Mouse (Mus musculus) liver, embryonic 11.5 days (tissue): ENCODE data around the gene Fam168a. TPM values are rescaled to one million over a fixed set of nuclear protein-coding genes. Genes with fewer than 3 reads are reported as not detected.

Experiments
- ATAC-seq: fragments of 200-750 bp; cut with Nextera tagmentation; replicated peaks from 2 replicates; pipeline ENCODE4 v1.8.0; 2017; ENCODE audit warnings: moderate number of reproducible peaks, mild to moderate bottlenecking, moderate TSS enrichment, moderate library complexity; ENCODE audit not compliant: low FRiP score
- DNase-seq: peaks from one replicate; pipeline ENCODE4 v3.0.0-alpha.2; 2017; ENCODE audit warnings: low spot score
- H3K27ac ChIP-seq: fragments of 300-500 bp; sonication (generic); 2 replicates; pipeline ENCODE4 v1.5.1; 2014; ENCODE audit warnings: mild to moderate bottlenecking, low read depth, low read length, control low read depth
- H3K27me3 ChIP-seq: fragments of 300-500 bp; sonication (generic); replicated peaks from 2 replicates; pipeline ENCODE4 v1.6.1; 2014; ENCODE audit warnings: low read length, mixed read lengths; ENCODE audit not compliant: control insufficient read depth, insufficient read depth
- H3K36me3 ChIP-seq: fragments of 300-500 bp; sonication (generic); 2 replicates; pipeline ENCODE4 v1.6.1; 2014; ENCODE audit warnings: mild to moderate bottlenecking, low read length, moderate library complexity, mixed read lengths; ENCODE audit not compliant: control insufficient read depth, insufficient read depth
- H3K4me1 ChIP-seq: fragments of 300-500 bp; sonication (generic); replicated peaks from 2 replicates; pipeline ENCODE4 v1.6.1; 2014; ENCODE audit warnings: low read length, mixed read lengths; ENCODE audit not compliant: control insufficient read depth, insufficient read depth
- H3K4me2 ChIP-seq: fragments of 300-500 bp; sonication (generic); 2 replicates; pipeline ENCODE4 v1.6.1; 2014; ENCODE audit warnings: mild to moderate bottlenecking, control low read depth, moderate library complexity
- H3K4me3 ChIP-seq: fragments of 300-500 bp; sonication (generic); 2 replicates; pipeline ENCODE4 v1.5.1; 2014; ENCODE audit warnings: low read depth, low read length, control low read depth
- H3K9ac ChIP-seq: fragments of 300-500 bp; sonication (generic); 2 replicates; pipeline ENCODE4 v1.6.1; 2014; ENCODE audit warnings: low read depth, low read length, control low read depth
- H3K9me3 ChIP-seq: fragments of 300-500 bp; sonication (generic); 2 replicates; pipeline ENCODE4 v1.6.1; 2016; ENCODE audit warnings: low read length, inconsistent platforms, mixed read lengths; ENCODE audit not compliant: control insufficient read depth
- WGBS: fragments of 180-500 bp; shearing (Covaris S2); extraction: QIAGEN DNeasy Blood & Tissue Kit; methylation state at CpG from one replicate; pipeline ENCODE4 v1.1.7; 2014; 5-methylcytosine and 5-hydroxymethylcytosine counted together
- polyA plus RNA-seq: library from polyadenylated mRNA; unstranded; fragments of >200 nt; fragmentation: Nextera tagmentation; extraction: Ambion mirVana; gene quantifications from 2 replicates; pipeline ENCODE4 v1.2.1, GENCODE M21; 2014

Gene Fam168a
- polyA plus RNA-seq, 1 experiment from 2014 or later = 18.8 TPM

GRCm38 (mm10) chr7:100744372-100744771 is 37.9 kb downstream of the Fam168a start:
- no peaks in the 10 kb centered on the region for H3K36me3 ChIP-seq
- H3K27ac ChIP-seq = no peak overlapping the region
- 80% methylated on average over 2 of the region's 2 CpGs for WGBS
- H3K4me1 ChIP-seq = no peaks in the 10 kb centered on the region
- no peaks in the 10 kb centered on the region for H3K27me3 ChIP-seq
- H3K4me2 ChIP-seq = no peak overlapping the region
- H3K4me3 ChIP-seq = no peak overlapping the region
- no peak for ATAC-seq
- no peak for DNase-seq
- H3K9me3 ChIP-seq = no peaks in the 10 kb centered on the region
- no peak overlapping the region for H3K9ac ChIP-seq

DNA sequence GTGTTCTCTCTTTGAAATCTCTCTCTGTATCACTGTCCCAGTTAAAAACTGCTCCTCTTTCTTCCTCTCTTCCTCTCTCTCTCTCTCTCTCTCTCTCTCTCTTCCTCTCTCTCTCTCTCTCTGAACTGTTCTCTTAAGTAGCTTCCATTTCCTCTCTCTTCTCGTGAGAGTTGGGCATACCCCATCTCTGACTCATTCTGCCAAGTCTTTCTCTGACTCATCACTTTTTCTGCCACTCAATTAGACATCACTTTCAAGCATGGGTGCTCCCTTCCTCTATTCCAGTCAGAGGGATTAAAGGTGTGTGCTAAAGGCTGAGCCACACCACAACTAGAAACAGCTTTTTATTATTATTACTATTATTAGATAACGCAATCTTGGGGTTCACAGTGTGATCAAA is 43.7 kb downstream of the Fam168a start:
- H3K9ac ChIP-seq = no peak overlapping the region

GRCm38 (mm10) chr7:100758718-100759117 is 52.3 kb downstream of the Fam168a start:
- WGBS = 91% methylated on average over 7 of the region's 7 CpGs
- H3K27ac ChIP-seq = no peak overlapping the region
- H3K9me3 ChIP-seq = no peaks in the 10 kb centered on the region
- no peaks in the 10 kb centered on the region for H3K27me3 ChIP-seq
- H3K4me2 ChIP-seq = no peak overlapping the region
- no peak for DNase-seq
- no peak overlapping the region for H3K9ac ChIP-seq
- no peaks in the 10 kb centered on the region for H3K4me1 ChIP-seq
- no peak overlapping the region for H3K4me3 ChIP-seq
- H3K36me3 ChIP-seq = no peaks in the 10 kb centered on the region
- no peak for ATAC-seq

More for the DNA sequence above, 43.7 kb downstream of the Fam168a start:
- no peak for ATAC-seq
- H3K4me2 ChIP-seq = no peak overlapping the region
- no peak overlapping the region for H3K27ac ChIP-seq
- no peak for DNase-seq
- 58% methylated on average over 2 of the region's 2 CpGs for WGBS
- H3K4me1 ChIP-seq = no peaks in the 10 kb centered on the region
- H3K27me3 ChIP-seq = no peaks in the 10 kb centered on the region
- no peaks in the 10 kb centered on the region for H3K36me3 ChIP-seq
- no peak overlapping the region for H3K4me3 ChIP-seq
- H3K9me3 ChIP-seq = no peaks in the 10 kb centered on the region

DNA sequence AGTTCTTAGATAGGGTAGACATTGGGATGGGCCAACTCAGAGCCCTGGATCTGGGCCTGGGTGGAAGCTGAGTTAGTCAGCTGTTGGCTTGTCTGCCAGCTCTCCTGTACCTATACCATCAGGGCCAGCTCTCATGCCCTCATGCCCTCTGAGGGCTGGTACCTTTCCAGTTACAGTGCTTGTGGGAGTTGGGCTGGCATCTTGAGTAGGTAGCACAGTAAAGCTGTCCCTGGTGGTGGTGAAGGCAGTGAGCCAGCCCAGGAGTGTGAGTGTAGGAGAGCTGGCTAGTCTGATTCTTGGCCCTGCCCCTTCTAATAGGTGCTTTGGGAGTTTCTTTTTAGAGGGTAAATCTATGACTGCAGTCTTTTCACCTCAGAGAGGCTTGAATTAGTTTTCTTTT is 56.3 kb downstream of the Fam168a start:
- no peak for ATAC-seq
- no peak overlapping the region for H3K4me3 ChIP-seq
- no peaks in the 10 kb centered on the region for H3K4me1 ChIP-seq
- DNase-seq = no peak
- no peak overlapping the region for H3K27ac ChIP-seq
- H3K9ac ChIP-seq = no peak overlapping the region
- H3K27me3 ChIP-seq = no peaks in the 10 kb centered on the region
- no peak overlapping the region for H3K4me2 ChIP-seq
- H3K9me3 ChIP-seq = no peaks in the 10 kb centered on the region
- H3K36me3 ChIP-seq = no peaks in the 10 kb centered on the region

- H3K4me3 ChIP-seq = no peak overlapping the region
- ATAC-seq (no peak), DNase-seq (no peak)
- no peaks in the 10 kb centered on the region for H3K36me3 ChIP-seq
- WGBS = 70% methylated on average over 3 of the region's 3 CpGs
- no peaks in the 10 kb centered on the region for H3K9me3 ChIP-seq
- H3K4me2 ChIP-seq = no peak overlapping the region
- H3K27ac ChIP-seq = no peak overlapping the region
- no peaks in the 10 kb centered on the region for H3K27me3 ChIP-seq
- no peak overlapping the region for H3K9ac ChIP-seq
- no peaks in the 10 kb centered on the region for H3K4me1 ChIP-seq
These were observed 61.1 kb downstream of the Fam168a start for GRCm38 (mm10) chr7:100767568-100767967.

GRCm38 (mm10) chr7:100768009-100768408 is 61.6 kb downstream of the Fam168a start:
- no peaks in the 10 kb centered on the region for H3K27me3 ChIP-seq
- DNase-seq (no peak), ATAC-seq (no peak)
- H3K4me3 ChIP-seq = no peak overlapping the region
- H3K4me1 ChIP-seq = no peaks in the 10 kb centered on the region
- H3K9ac ChIP-seq = no peak overlapping the region
- no peaks in the 10 kb centered on the region for H3K36me3 ChIP-seq
- no peak overlapping the region for H3K27ac ChIP-seq
- no peak overlapping the region for H3K4me2 ChIP-seq
- H3K9me3 ChIP-seq = no peaks in the 10 kb centered on the region
- WGBS = 92% methylated on average over 3 of the region's 3 CpGs

DNA sequence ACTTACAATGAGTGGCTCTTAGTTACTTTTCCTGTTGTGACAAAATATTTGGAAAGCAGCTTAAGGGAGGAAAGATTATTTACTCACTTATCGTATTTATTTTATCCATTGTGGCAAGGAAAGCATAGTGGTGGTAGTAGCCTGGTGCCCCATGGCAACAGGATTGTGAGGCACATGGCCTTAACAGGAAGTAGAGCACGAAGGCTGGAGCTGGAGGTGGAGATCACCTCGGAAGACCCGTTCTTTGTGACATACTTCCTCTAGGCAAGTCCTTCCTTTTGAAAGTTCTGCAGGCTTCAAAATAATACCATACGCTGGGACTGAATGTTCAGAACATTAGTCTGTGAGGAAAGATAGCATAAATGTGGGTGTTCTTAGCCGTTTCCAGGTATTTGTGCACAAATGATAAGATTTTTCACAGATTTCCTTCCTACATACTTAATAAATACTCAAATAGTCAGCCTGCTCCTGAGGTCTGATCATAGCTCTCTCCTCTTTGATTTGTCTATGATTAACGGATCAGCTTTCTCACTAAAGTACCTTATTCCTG is 63.2 kb downstream of the Fam168a start:
- Histone ChIP-seq H3K4me2 (no peak overlapping the region), H3K36me3 (no peaks in the 10 kb centered on the region), H3K27me3 (no peaks in the 10 kb centered on the region), H3K4me1 (no peaks in the 10 kb centered on the region), H3K9ac (no peak overlapping the region), H3K4me3 (no peak overlapping the region), H3K9me3 (no peaks in the 10 kb centered on the region; the same call in 1 of the 2 replicates), H3K27ac (no peak overlapping the region)
- ATAC-seq = no peak
- WGBS = 68% methylated on average over 7 of the region's 7 CpGs
- no peak for DNase-seq

- H3K9ac ChIP-seq = no peak overlapping the region
- H3K27ac ChIP-seq = no peak overlapping the region
- no peaks in the 10 kb centered on the region; the same call in 1 of the 2 replicates for H3K9me3 ChIP-seq
- H3K4me2 ChIP-seq = no peak overlapping the region
- DNase-seq = no peak
- no peak overlapping the region for H3K4me3 ChIP-seq
- H3K36me3 ChIP-seq = no peaks in the 10 kb centered on the region
- H3K4me1 ChIP-seq = no peaks in the 10 kb centered on the region
- WGBS = 61% methylated on average over 2 of the region's 2 CpGs
- ATAC-seq = no peak
- H3K27me3 ChIP-seq = no peaks in the 10 kb centered on the region
These were observed 64.4 kb downstream of the Fam168a start for GRCm38 (mm10) chr7:100770669-100771341.

- no peaks in the 10 kb centered on the region for H3K36me3 ChIP-seq
- H3K4me1 ChIP-seq = no peaks in the 10 kb centered on the region
- no peak for DNase-seq
- no peak overlapping the region for H3K4me3 ChIP-seq
- no peaks in the 10 kb centered on the region for H3K27me3 ChIP-seq
- H3K4me2 ChIP-seq = no peak overlapping the region
- WGBS = 88% methylated on average over 1 of the region's 1 CpGs
- no peak overlapping the region for H3K27ac ChIP-seq
- H3K9me3 ChIP-seq = no peaks in the 10 kb centered on the region; the same call in 1 of the 2 replicates
- no peak for ATAC-seq
- no peak overlapping the region for H3K9ac ChIP-seq
These were observed 67.8 kb downstream of the Fam168a start for GRCm38 (mm10) chr7:100774189-100774588.
